Mouse (Mus musculus) ES-E14 (cell line): ENCODE data around the gene Trim28.

Source experiments
- HCFC1 ChIP-seq: IDR thresholded peaks from 2 replicates; pipeline ENCODE4 v1.6.1; 2012; ENCODE audit warnings: low read length, inconsistent platforms, borderline replicate concordance; ENCODE audit not compliant: insufficient read depth
- ZC3H11A ChIP-seq: IDR thresholded peaks from 2 replicates; pipeline ENCODE4 v1.6.1; 2012; ENCODE audit warnings: low read depth, mild to moderate bottlenecking, inconsistent platforms, low read length, borderline replicate concordance
- ZNF384 ChIP-seq: IDR thresholded peaks from 2 replicates; pipeline ENCODE4 v1.6.1; 2012; ENCODE audit warnings: low read depth, low read length, inconsistent platforms

DNA sequence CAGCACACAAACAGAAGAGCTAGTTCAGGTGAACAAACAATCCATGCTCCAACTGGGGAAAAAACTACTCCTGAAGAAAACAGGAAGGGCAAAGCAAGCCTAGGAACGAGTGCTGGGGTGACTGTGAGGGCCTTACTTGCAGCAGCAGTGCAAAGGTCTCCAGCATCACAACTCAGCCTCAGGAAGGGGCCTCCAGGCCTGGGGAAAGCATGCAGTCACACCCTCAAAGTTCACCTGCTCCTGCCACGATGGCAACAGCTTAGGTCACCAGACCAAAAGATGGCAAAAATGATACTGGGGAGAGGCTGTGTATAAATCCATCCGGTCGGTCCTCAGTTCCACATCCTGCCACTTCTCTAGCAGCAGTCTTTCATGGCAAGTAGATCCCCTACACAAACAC is 40.0 kb upstream of the Trim28 start:
- no peak for TF ChIP-seq ZNF384
- no peak for TF ChIP-seq ZC3H11A
- TF ChIP-seq HCFC1: no peak
